Mouse (Mus musculus): ENCODE measurements around the gene Xndc1. TPM values are rescaled to one million over a fixed set of nuclear protein-coding genes. Genes with fewer than 3 reads are reported as not detected.
A peak's percentile ranks its signal among the peaks of the same experiment; 100 is the strongest.
"Not testable (repeated sequence)": the region's sequence is repeated elsewhere in the genome, so short reads cannot be mapped to it uniquely, and the experiment has no call there.

The Xndc1 gene
- polyA plus RNA-seq (2012; ENCODE audit: insufficient read depth, insufficient read length, missing spikeins) = 7.8 and 10.0 TPM in 2 replicates

GRCm38 (mm10) chr7:102065046-102065891, at the start of gene Xndc1, which contains the start of the genes Rnf121 and Xntrpc:
TSS of gene Xndc1 (plus strand) at chr7:102065511.
TSS of gene Rnf121 (minus strand) at chr7:102065469.
TSS of gene Xntrpc (plus strand) at chr7:102065713.
- H3K27ac ChIP-seq (replicated peaks; ENCODE audit: low read depth, low read length) = peak within 1 kb of the TSS; percentile 89
- H3K4me3 ChIP-seq (ENCODE audit: insufficient read depth, low read depth, low read length) = peak within 1 kb of the TSS; percentile 83
- H3K4me1 ChIP-seq (ENCODE audit: control insufficient read depth, insufficient read depth, insufficient read length, low read length) = peaks cover 9% of the 10 kb centered on the region; the same call in 1 of the 2 replicates

- Histone ChIP-seq H3K4me3 (ENCODE audit: insufficient read depth, low read depth, low read length) (peak overlapping the region; percentile 60), H3K27ac (replicated peaks; ENCODE audit: low read depth, low read length) (peak overlapping the region; percentile 86), H3K4me1 (ENCODE audit: control insufficient read depth, insufficient read depth, insufficient read length, low read length) (no peaks in the 10 kb centered on the region)
Measured at GRCm38 (mm10) chr7:102016936-102017335, 48.4 kb upstream of the Xndc1 start.

- peak overlapping the region; percentile 60 for H3K4me3 ChIP-seq (ENCODE audit: insufficient read depth, low read depth, low read length)
- no peaks in the 10 kb centered on the region for H3K4me1 ChIP-seq (ENCODE audit: control insufficient read depth, insufficient read depth, insufficient read length, low read length)
- peak overlapping the region; percentile 86 for H3K27ac ChIP-seq (replicated peaks; ENCODE audit: low read depth, low read length)
Measured at GRCm38 (mm10) chr7:102017452-102017851, 47.9 kb upstream of the Xndc1 start.

- Histone ChIP-seq H3K4me3 (ENCODE audit: insufficient read depth, low read depth, low read length) (peak overlapping the region; percentile 60), H3K4me1 (ENCODE audit: control insufficient read depth, insufficient read depth, insufficient read length, low read length) (no peaks in the 10 kb centered on the region), H3K27ac (replicated peaks; ENCODE audit: low read depth, low read length) (peak overlapping the region; percentile 86)
Measured at GRCm38 (mm10) chr7:102018034-102018433, 47.3 kb upstream of the Xndc1 start.

GRCm38 (mm10) chr7:102018590-102018989, 46.7 kb upstream of the Xndc1 start, which contains the start of gene Il18bp:
TSS of gene Il18bp (minus strand) at chr7:102018690.
- H3K4me3 ChIP-seq (ENCODE audit: insufficient read depth, low read depth, low read length) = peak within 1 kb of the TSS; percentile 60

GRCm38 (mm10) chr7:102019362-102019761, 45.9 kb upstream of the Xndc1 start:
- Histone ChIP-seq H3K4me1 (ENCODE audit: control insufficient read depth, insufficient read depth, insufficient read length, low read length) (no peaks in the 10 kb centered on the region), H3K27ac (replicated peaks; ENCODE audit: low read depth, low read length) (no peak overlapping the region; the same call in 1 of the 2 replicates)

More at GRCm38 (mm10) chr7:102018590-102018989, 46.7 kb upstream of the Xndc1 start, which contains the start of gene Il18bp:
- H3K27ac ChIP-seq (replicated peaks; ENCODE audit: low read depth, low read length) = peak within 1 kb of the TSS; percentile 86
- H3K4me1 ChIP-seq (ENCODE audit: control insufficient read depth, insufficient read depth, insufficient read length, low read length) = no peaks in the 10 kb centered on the region

GRCm38 (mm10) chr7:102020934-102021333, 44.4 kb upstream of the Xndc1 start:
- not testable (repeated sequence) for H3K4me1 ChIP-seq (ENCODE audit: control insufficient read depth, insufficient read depth, insufficient read length, low read length); H3K27ac ChIP-seq (replicated peaks; ENCODE audit: low read depth, low read length); H3K4me3 ChIP-seq (ENCODE audit: insufficient read depth, low read depth, low read length)

More at GRCm38 (mm10) chr7:102019362-102019761, 45.9 kb upstream of the Xndc1 start:
- no peak overlapping the region for H3K4me3 ChIP-seq (ENCODE audit: insufficient read depth, low read depth, low read length)

GRCm38 (mm10) chr7:102023821-102024220, 41.5 kb upstream of the Xndc1 start:
- Histone ChIP-seq H3K4me1 (ENCODE audit: control insufficient read depth, insufficient read depth, insufficient read length, low read length) (no peaks in the 10 kb centered on the region), H3K27ac (replicated peaks; ENCODE audit: low read depth, low read length) (no peak overlapping the region), H3K4me3 (ENCODE audit: insufficient read depth, low read depth, low read length) (no peak overlapping the region)

GRCm38 (mm10) chr7:102025187-102026119, 39.9 kb upstream of the Xndc1 start:
- H3K4me1 ChIP-seq (ENCODE audit: control insufficient read depth, insufficient read depth, insufficient read length, low read length) = no peaks in the 10 kb centered on the region
- H3K4me3 ChIP-seq (ENCODE audit: insufficient read depth, low read depth, low read length) = no peak overlapping the region

GRCm38 (mm10) chr7:102034904-102035303, 30.4 kb upstream of the Xndc1 start:
- H3K27ac ChIP-seq (replicated peaks; ENCODE audit: low read depth, low read length) = no peak overlapping the region
- H3K4me1 ChIP-seq (ENCODE audit: control insufficient read depth, insufficient read depth, insufficient read length, low read length) = no peaks in the 10 kb centered on the region
- H3K4me3 ChIP-seq (ENCODE audit: insufficient read depth, low read depth, low read length) = no peak overlapping the region

More at GRCm38 (mm10) chr7:102025187-102026119, 39.9 kb upstream of the Xndc1 start:
- H3K27ac ChIP-seq (replicated peaks; ENCODE audit: low read depth, low read length) = no peak overlapping the region

- Histone ChIP-seq H3K4me1 (ENCODE audit: control insufficient read depth, insufficient read depth, insufficient read length, low read length) (no peaks in the 10 kb centered on the region), H3K27ac (replicated peaks; ENCODE audit: low read depth, low read length) (no peak overlapping the region), H3K4me3 (ENCODE audit: insufficient read depth, low read depth, low read length) (no peak overlapping the region)
Measured at GRCm38 (mm10) chr7:102035534-102035933, 29.8 kb upstream of the Xndc1 start.

GRCm38 (mm10) chr7:102037318-102037717, 28.0 kb upstream of the Xndc1 start:
- no peak overlapping the region for H3K27ac ChIP-seq (replicated peaks; ENCODE audit: low read depth, low read length)
- H3K4me3 ChIP-seq (ENCODE audit: insufficient read depth, low read depth, low read length) = no peak overlapping the region
- H3K4me1 ChIP-seq (ENCODE audit: control insufficient read depth, insufficient read depth, insufficient read length, low read length) = no peaks in the 10 kb centered on the region

- Histone ChIP-seq H3K4me3 (ENCODE audit: insufficient read depth, low read depth, low read length) (no peak overlapping the region), H3K27ac (replicated peaks; ENCODE audit: low read depth, low read length) (no peak overlapping the region), H3K4me1 (ENCODE audit: control insufficient read depth, insufficient read depth, insufficient read length, low read length) (no peaks in the 10 kb centered on the region)
Measured at GRCm38 (mm10) chr7:102042314-102042713, 23.0 kb upstream of the Xndc1 start.

- not testable (repeated sequence) for H3K4me3 ChIP-seq (ENCODE audit: insufficient read depth, low read depth, low read length); H3K27ac ChIP-seq (replicated peaks; ENCODE audit: low read depth, low read length); H3K4me1 ChIP-seq (ENCODE audit: control insufficient read depth, insufficient read depth, insufficient read length, low read length)
Measured at GRCm38 (mm10) chr7:102048524-102048923, 16.8 kb upstream of the Xndc1 start.

- Histone ChIP-seq H3K4me3 (ENCODE audit: insufficient read depth, low read depth, low read length) (no peak overlapping the region), H3K27ac (replicated peaks; ENCODE audit: low read depth, low read length) (no peak overlapping the region)
Measured at GRCm38 (mm10) chr7:102061353-102061752, 4.0 kb upstream of the Xndc1 start.

More at GRCm38 (mm10) chr7:102061353-102061752, 4.0 kb upstream of the Xndc1 start:
- peaks cover 7% of the 10 kb centered on the region; the same call in 1 of the 2 replicates for H3K4me1 ChIP-seq (ENCODE audit: control insufficient read depth, insufficient read depth, insufficient read length, low read length)
